Mouse (Mus musculus): ENCODE data around the gene Gm28635. TPM values are rescaled to one million over a fixed set of nuclear protein-coding genes. Genes with fewer than 3 reads are reported as not detected.

Gm28635 gene
- polyA plus RNA-seq, 1 experiment from 2014 or later = not detected

DNA sequence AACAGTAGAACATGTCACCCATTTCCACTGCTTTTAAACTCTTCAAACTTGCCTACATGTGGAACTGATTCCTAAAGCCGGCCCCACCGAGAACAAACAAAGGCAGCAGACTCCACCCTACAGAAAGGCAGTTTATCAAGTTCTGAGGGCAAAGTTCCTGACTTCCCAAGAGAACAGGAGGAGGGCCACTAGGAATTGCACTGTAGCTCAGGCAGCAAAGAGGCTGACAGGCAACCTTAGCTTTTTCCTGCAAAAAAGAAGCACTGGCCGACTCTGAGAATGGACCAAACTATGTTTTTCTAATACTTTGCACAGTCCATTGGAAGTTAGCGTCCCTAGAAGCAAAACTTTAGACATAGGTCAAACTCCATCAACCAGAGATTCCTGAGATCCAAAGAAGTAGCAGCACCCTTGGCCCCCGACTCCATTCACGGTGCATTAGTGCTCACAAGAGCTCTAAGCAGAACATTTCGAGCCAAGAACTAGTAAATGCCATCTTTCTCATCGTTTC, 41.6 kb downstream of the Gm28635 start:
- 11% methylated on average over 8 of the region's 8 CpGs for WGBS
- peaks cover 67% of the 10 kb centered on the region for H3K4me1 ChIP-seq
- H3K9ac ChIP-seq = no peak overlapping the region
- peak overlapping the region; percentile 87 for H3K27ac ChIP-seq (replicated peaks)
- no peaks in the 10 kb centered on the region for H3K27me3 ChIP-seq
- H3K9me3 ChIP-seq (replicated peaks) = no peaks in the 10 kb centered on the region
- no peaks in the 10 kb centered on the region for H3K36me3 ChIP-seq
- H3K4me2 ChIP-seq (replicated peaks) = peak overlapping the region; percentile 27
- ATAC-seq (ENCODE audit: insufficient number of reproducible peaks, low FRiP score, low TSS enrichment, low read depth) = no peak
- H3K4me3 ChIP-seq (replicated peaks) = no peak overlapping the region

DNA sequence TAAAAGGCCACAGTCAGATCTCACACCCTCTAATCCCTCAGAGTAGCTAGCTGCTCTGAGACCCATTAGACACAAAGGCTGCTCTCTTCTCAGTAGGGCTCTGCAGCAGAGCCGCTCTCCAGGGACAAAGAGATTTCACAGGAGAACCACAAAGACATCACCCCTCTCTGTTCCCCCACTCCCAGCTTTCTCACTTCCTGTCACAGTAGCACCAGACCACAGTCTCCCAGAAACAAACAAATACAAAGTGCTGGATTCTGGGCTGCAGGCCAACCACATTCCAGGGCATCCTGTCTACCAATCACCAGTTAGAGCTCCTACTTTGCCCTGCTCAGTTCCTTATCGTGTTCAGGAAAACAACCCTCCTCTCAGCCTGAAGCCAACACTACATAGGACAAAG, 42.2 kb downstream of the Gm28635 start:
- no peak overlapping the region for H3K4me3 ChIP-seq (replicated peaks)
- H3K27ac ChIP-seq (replicated peaks) = peak overlapping the region; percentile 87
- WGBS = 0% methylated on average over 2 of the region's 2 CpGs

DNA sequence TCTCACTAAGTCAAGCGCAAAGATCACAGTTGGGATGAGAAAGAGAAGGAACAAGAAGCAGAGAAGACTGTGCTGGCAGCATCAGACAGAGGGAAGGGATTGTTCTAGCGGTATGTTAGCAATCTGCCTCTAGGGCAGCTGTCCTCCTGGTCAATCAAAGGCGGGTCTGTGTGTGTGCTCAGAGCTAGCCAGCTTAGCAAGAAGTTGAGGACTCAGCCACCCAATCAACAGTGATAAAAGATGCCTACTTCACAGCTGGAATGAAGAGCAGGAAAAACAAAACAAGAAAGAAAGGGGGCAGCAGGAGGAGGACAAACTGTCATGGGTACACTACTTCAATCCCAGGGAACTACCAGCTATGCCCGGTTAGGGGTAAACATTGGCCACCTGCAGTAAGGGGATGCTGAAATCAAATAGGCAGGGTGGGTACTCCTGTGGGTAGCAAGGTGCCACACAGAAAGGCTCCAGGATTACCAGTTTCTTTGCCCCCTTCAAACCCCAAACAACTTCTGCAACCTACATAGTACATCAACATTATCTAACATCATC, 42.8 kb downstream of the Gm28635 start:
- peak overlapping the region; percentile 27 for H3K4me2 ChIP-seq (replicated peaks)
- 17% methylated on average over 4 of the region's 4 CpGs for WGBS
- no peaks in the 10 kb centered on the region for H3K9me3 ChIP-seq (replicated peaks)
- ATAC-seq (ENCODE audit: insufficient number of reproducible peaks, low FRiP score, low TSS enrichment, low read depth) = no peak
- H3K36me3 ChIP-seq = no peaks in the 10 kb centered on the region
- peaks cover 67% of the 10 kb centered on the region for H3K4me1 ChIP-seq
- no peak overlapping the region for H3K4me3 ChIP-seq (replicated peaks)
- H3K27me3 ChIP-seq = no peaks in the 10 kb centered on the region
- no peak overlapping the region for H3K9ac ChIP-seq
- H3K27ac ChIP-seq (replicated peaks) = peak overlapping the region; percentile 87

More for the DNA sequence above, 42.2 kb downstream of the Gm28635 start:
- H3K27me3 ChIP-seq = no peaks in the 10 kb centered on the region
- peak; percentile 91 for ATAC-seq (ENCODE audit: insufficient number of reproducible peaks, low FRiP score, low TSS enrichment, low read depth)
- H3K4me1 ChIP-seq = peaks cover 67% of the 10 kb centered on the region
- H3K9me3 ChIP-seq (replicated peaks) = no peaks in the 10 kb centered on the region
- peak overlapping the region; percentile 27 for H3K4me2 ChIP-seq (replicated peaks)
- H3K36me3 ChIP-seq = no peaks in the 10 kb centered on the region
- no peak overlapping the region for H3K9ac ChIP-seq

DNA sequence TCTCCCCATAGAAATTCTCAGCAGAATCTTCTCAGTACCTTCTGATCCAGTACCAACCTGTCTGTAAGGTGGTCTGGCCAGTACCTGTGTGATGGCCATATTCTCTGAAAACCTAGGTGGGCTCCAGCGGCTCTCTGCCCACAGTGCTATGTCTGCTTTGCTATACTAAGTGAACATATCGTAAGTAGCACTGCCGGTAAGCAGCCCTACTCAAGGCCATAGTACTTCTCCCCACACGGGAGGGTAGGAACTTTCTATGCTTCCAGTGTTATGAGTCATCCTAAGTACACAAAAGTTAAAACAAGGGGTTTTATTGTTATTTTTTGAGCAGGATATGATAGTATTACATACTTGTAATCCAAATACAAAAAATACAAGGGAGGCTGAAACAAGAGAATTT, 43.8 kb downstream of the Gm28635 start:
- Histone ChIP-seq H3K27me3 (no peaks in the 10 kb centered on the region), H3K4me3 (replicated peaks) (no peak overlapping the region), H3K9ac (no peak overlapping the region), H3K27ac (replicated peaks) (peak overlapping the region; percentile 61), H3K9me3 (replicated peaks) (no peaks in the 10 kb centered on the region), H3K36me3 (no peaks in the 10 kb centered on the region), H3K4me1 (peaks cover 63% of the 10 kb centered on the region), H3K4me2 (replicated peaks) (no peak overlapping the region)
- no peak for ATAC-seq (ENCODE audit: insufficient number of reproducible peaks, low FRiP score, low TSS enrichment, low read depth)
- 62% methylated on average over 4 of the region's 4 CpGs for WGBS

DNA sequence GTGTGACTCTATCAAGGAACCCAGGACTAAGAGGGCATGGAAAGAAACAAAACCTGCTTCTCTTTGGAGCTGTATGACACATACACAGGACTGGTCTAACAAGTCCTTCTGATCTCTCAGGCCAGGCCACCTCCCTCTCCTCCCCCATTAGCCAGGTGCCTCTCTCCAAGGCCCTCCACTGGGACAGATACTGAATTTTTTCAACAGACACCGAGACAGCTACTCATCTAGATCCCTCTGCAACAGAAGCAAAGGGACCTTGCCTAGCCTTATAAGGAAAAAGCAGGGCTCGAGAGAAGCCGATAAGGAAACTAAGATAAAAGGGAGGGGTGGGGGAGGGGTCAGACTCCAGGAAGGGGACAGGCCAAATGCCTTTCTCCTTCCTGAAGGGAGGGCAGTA, 44.8 kb downstream of the Gm28635 start:
- Histone ChIP-seq H3K27me3 (no peaks in the 10 kb centered on the region), H3K9me3 (replicated peaks) (no peaks in the 10 kb centered on the region), H3K27ac (replicated peaks) (peak overlapping the region; percentile 18), H3K9ac (no peak overlapping the region), H3K4me3 (replicated peaks) (no peak overlapping the region), H3K36me3 (no peaks in the 10 kb centered on the region), H3K4me2 (replicated peaks) (no peak overlapping the region), H3K4me1 (peaks cover 53% of the 10 kb centered on the region)
- WGBS = 18% methylated on average over 3 of the region's 3 CpGs
- no peak for ATAC-seq (ENCODE audit: insufficient number of reproducible peaks, low FRiP score, low TSS enrichment, low read depth)

DNA sequence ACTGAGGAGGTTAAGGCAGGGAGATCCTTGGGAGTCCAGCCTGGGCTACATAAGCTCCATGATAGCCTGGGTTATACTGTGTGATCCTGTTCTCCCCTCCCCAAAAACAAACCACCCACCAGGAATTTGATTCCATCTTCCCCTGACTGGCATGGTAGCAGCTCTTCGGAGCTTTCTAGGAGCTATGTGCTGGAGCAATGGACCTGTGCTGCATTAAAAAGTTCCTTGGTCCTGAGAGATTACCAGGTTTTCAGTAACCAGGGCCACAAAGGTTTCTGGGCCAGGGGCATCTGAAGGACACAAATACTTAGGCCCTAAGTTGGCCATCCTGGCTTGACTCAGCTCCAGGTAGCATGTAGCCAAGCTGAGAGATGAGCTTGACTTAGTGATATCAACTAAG, 45.8 kb downstream of the Gm28635 start:
- no peaks in the 10 kb centered on the region for H3K27me3 ChIP-seq
- H3K27ac ChIP-seq (replicated peaks) = no peak overlapping the region; the same call in 1 of the 2 replicates
- WGBS = 94% methylated on average over 1 of the region's 1 CpGs
- H3K9me3 ChIP-seq (replicated peaks) = no peaks in the 10 kb centered on the region
- ATAC-seq (ENCODE audit: insufficient number of reproducible peaks, low FRiP score, low TSS enrichment, low read depth) = no peak
- H3K4me2 ChIP-seq (replicated peaks) = no peak overlapping the region
- no peaks in the 10 kb centered on the region for H3K36me3 ChIP-seq
- H3K4me3 ChIP-seq (replicated peaks) = no peak overlapping the region
- H3K4me1 ChIP-seq = peaks cover 44% of the 10 kb centered on the region
- no peak overlapping the region for H3K9ac ChIP-seq

DNA sequence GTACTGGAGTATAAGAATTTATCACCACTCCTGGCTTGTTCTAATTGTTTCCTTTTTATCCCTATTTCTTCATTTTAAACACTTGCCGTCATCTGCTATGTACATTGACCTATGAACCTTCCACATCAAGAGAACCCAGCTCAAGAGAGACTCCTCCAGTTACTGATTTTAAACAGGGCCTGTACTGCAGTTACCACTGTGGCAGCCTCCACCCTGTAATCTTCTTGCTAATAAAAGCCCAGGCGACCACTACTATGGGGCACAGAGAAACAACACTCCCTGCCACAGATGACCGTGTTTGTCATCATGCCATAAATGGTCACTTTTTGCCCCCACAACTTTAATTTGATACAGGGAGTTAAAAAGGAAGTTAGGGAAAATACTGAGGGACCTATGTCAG, 50.8 kb downstream of the Gm28635 start:
- Histone ChIP-seq H3K9ac (no peak overlapping the region), H3K27me3 (no peaks in the 10 kb centered on the region), H3K36me3 (0 out of 2 replicates have a peak, but pooled peaks cover 3% of the 10 kb centered on the region), H3K4me1 (peaks cover 11% of the 10 kb centered on the region), H3K4me2 (replicated peaks) (no peak overlapping the region), H3K27ac (replicated peaks) (peak overlapping the region; percentile 65), H3K9me3 (replicated peaks) (no peaks in the 10 kb centered on the region), H3K4me3 (replicated peaks) (no peak overlapping the region)
- 58% methylated on average over 3 of the region's 3 CpGs for WGBS
- no peak for ATAC-seq (ENCODE audit: insufficient number of reproducible peaks, low FRiP score, low TSS enrichment, low read depth)

DNA sequence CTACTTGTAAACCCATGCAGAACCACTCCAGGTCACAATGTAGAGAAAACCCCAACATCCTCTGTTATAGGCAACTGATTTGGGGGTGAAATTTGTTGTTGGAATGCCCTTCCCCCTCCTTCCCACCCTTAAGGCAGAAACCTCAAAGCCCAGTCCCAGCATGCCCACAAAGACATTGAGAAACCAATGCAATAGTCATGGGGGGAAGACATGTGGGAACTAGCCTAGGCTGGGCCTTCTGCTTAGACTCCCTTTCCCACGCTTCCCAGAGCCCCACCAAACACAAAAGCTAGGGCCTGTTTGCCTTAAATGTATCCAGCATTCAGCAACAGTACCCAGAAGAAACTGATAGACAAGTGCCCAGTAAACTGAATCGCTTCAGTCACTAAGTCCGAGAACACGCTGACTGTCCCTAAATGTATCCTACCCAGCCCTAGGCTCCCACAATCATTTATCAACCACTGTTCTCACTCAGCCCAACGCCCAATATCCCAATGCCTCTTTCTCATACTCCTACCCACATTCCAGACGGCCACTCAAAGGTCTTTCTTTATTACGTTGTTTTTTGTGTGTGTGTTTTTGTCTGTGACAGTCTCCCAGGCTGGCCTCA, 51.4 kb downstream of the Gm28635 start:
- H3K4me2 ChIP-seq (replicated peaks) = no peak overlapping the region
- no peaks in the 10 kb centered on the region for H3K27me3 ChIP-seq
- H3K9ac ChIP-seq = no peak overlapping the region
- no peak overlapping the region for H3K4me3 ChIP-seq (replicated peaks)
- H3K27ac ChIP-seq (replicated peaks) = peak overlapping the region; percentile 65
- H3K36me3 ChIP-seq = 0 out of 2 replicates have a peak, but pooled peaks cover 3% of the 10 kb centered on the region
- no peak for ATAC-seq (ENCODE audit: insufficient number of reproducible peaks, low FRiP score, low TSS enrichment, low read depth)
- 71% methylated on average over 7 of the region's 7 CpGs for WGBS
- H3K4me1 ChIP-seq = peaks cover 11% of the 10 kb centered on the region
- H3K9me3 ChIP-seq (replicated peaks) = no peaks in the 10 kb centered on the region

DNA sequence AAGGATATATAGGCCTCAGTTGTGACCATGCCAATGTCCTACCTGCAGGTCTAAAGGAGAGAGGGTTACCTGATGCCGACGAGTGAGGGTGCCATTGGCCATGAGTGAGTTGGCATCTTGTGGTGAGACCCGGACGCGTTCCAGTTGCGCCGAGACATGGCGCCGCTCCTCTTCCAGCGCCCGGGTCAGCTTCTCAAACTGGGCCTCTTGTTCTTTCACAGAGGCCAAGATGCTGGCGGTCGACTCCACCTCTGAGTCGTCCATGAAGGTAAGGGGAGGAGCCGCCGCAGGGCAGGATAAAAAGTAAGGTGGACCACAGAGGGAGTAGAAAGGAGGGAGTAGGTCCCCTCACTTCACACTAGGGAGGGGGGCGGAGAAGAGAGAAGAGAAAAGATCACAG, 53.6 kb downstream of the Gm28635 start:
- Histone ChIP-seq H3K4me1 (peaks cover 11% of the 10 kb centered on the region), H3K27me3 (no peaks in the 10 kb centered on the region), H3K4me2 (replicated peaks) (no peak overlapping the region), H3K27ac (replicated peaks) (no peak overlapping the region), H3K9me3 (replicated peaks) (no peaks in the 10 kb centered on the region), H3K36me3 (peaks cover 19% of the 10 kb centered on the region), H3K4me3 (replicated peaks) (no peak overlapping the region), H3K9ac (no peak overlapping the region)
- ATAC-seq (ENCODE audit: insufficient number of reproducible peaks, low FRiP score, low TSS enrichment, low read depth) = no peak
- 89% methylated on average over 17 of the region's 17 CpGs for WGBS

DNA sequence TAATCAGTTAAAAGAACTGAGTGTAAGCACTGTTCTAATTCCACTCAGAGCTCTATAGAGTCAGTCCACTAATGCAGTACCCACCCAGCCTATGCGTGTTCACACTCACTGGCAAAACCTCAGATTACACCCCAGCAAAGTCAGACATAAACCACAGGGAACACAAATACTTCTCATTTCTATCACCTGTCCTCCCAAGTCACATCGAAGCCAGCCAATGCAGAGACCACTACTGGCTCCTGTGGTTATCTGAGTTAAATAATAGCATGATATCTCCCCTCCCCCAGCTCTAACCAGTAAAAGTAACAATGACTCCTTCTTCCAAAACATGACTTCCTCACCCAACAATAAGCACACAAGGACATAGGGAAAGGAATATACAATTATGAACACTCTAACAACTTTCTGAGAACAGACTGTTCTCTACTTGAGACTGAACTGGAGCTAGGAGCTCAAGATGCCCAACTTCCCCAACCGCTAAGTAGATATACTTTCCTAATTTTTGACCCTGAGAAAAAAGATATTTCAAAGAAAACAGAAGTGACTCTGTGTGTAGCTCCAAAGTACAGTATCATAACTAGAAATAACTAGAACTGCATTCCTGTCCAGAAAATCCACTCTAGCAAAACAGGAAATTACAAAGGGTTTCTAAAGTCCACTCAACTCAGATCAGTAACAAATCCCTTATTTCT, 54.3 kb downstream of the Gm28635 start:
- Histone ChIP-seq H3K27ac (replicated peaks) (no peak overlapping the region), H3K36me3 (peaks cover 25% of the 10 kb centered on the region), H3K27me3 (no peaks in the 10 kb centered on the region), H3K4me3 (replicated peaks) (no peak overlapping the region), H3K9ac (no peak overlapping the region), H3K4me2 (replicated peaks) (no peak overlapping the region), H3K4me1 (peaks cover 11% of the 10 kb centered on the region), H3K9me3 (replicated peaks) (no peaks in the 10 kb centered on the region)
- 81% methylated on average over 3 of the region's 3 CpGs for WGBS
- no peak for ATAC-seq (ENCODE audit: insufficient number of reproducible peaks, low FRiP score, low TSS enrichment, low read depth)

DNA sequence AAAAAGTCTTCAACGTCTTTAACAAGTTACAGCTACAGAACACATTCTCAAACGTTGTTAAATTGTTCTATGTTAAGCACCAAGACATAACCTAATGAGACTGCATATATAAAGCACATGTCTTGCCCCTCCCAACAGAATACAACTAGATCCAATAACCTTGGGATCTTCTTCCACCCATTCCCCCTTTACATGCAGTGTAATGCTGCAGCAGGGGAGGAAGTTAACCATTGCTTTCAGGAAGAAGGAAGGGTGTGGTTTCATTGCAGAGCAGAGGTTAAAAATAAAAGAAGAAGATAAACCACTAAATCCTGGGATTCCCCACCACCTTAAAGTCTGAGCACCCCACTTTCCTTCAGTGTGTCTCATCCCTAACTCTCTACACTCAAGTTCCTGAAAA, 55.2 kb downstream of the Gm28635 start:
- ATAC-seq (ENCODE audit: insufficient number of reproducible peaks, low FRiP score, low TSS enrichment, low read depth) = no peak
- peaks cover 11% of the 10 kb centered on the region for H3K4me1 ChIP-seq
- H3K27me3 ChIP-seq = no peaks in the 10 kb centered on the region
- H3K4me3 ChIP-seq (replicated peaks) = no peak overlapping the region
- H3K36me3 ChIP-seq = peaks cover 25% of the 10 kb centered on the region
- H3K9me3 ChIP-seq (replicated peaks) = no peaks in the 10 kb centered on the region
- H3K4me2 ChIP-seq (replicated peaks) = no peak overlapping the region
- WGBS = 63% methylated on average over 2 of the region's 2 CpGs
- no peak overlapping the region for H3K9ac ChIP-seq
- H3K27ac ChIP-seq (replicated peaks) = no peak overlapping the region; the same call in 1 of the 2 replicates
